ENCODE assay signal across 12 mouse cellular contexts in the genomic region with DNA sequence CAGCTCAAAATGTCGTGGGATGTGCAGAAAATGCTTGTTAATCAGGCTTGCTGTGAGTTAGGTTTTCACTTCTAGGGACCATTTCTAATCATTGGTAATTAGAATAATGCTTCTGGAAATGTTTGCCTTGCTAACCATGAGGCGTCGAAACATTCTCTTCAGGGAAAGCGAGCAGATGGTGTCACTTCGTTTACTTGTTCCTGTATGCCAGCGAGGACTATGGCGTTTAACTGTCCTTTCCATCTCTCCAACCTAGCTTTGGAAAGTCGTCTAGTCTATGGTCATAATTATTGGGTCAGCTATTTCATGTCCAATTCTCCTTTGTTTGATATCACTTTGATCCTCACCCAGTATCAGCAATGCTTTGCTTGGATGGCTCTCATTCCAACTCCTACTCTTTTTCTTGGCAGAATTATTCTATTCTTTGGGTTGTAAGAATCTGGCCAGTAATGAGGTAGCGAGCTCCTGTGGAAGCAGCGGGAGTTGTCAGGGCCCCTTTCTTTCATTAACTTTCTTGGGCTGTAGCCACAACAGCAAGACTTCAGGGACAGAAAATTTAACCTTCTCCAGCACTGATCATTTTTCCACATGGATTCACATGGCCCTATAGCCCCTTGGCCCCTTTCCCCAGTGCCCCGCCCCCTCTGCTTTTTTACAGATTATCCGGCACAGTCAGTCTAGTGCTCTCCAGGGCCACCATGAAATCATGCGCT.
DNase-seq lines count a peak whose midpoint lies in the region; ATAC-seq and TF ChIP-seq lines count a peak whose summit lies in the region.
"Had no signal": no experiment of that assay in that cellular context is flagged by ENCODE, and none has a peak within 500 bp of the region (broad histone marks: within the 10 kb centered on the region; RNA-seq: fewer than 3 reads in every experiment).

No protein-coding gene starts in this region.

- TF ChIP-seq POLR2A in thymus, adult 2 months (IDR thresholded peaks at IDR 0.05; ENCODE audit: control insufficient read depth, extremely low read depth, insufficient read depth, low read length, poor library complexity) = no peak

- TF ChIP-seq CTCF in forebrain, postnatal 0 days (IDR thresholded peaks at IDR 0.05; ENCODE audit: low read depth) = no peak
- no peak for TF ChIP-seq CTCF in thymus, adult 2 months (IDR thresholded peaks at IDR 0.05; ENCODE audit: borderline replicate concordance, control insufficient read depth, extremely low read depth, insufficient read depth, low read length, poor library complexity)

- no peak overlapping the region for H3K4me2 ChIP-seq in forebrain, postnatal 0 days (ENCODE audit: low read depth)
- H3K4me2 ChIP-seq in midbrain, embryonic 15.5 days = no peak overlapping the region
- H3K4me2 ChIP-seq: kidney, embryonic 15.5 days; liver, embryonic 12.5 days had no signal

- intact Hi-C loops in left cerebral cortex, postnatal 4 days (cut with DNase I) = no loop called here
- intact Hi-C loops in left cerebral cortex, postnatal 10 days (cut with DNase I) = no loop called here

- peak; percentile 42; the same call in 1 of the 2 replicates for ATAC-seq in forebrain, postnatal 0 days
- peak; percentile 42; the same call in 1 of the 2 replicates for ATAC-seq in midbrain, embryonic 15.5 days (replicated peaks)
- no peak for ATAC-seq in inflammation-experienced regulatory T-cells, adult 6 months
- ATAC-seq: liver, embryonic 12.5 days had no signal

- WGBS in embryonic facial prominence, embryonic 10.5 days = 78% methylated on average over 13 of the region's 13 CpGs
- 18% methylated on average over 13 of the region's 13 CpGs for WGBS in forebrain, postnatal 0 days
- WGBS in midbrain, embryonic 15.5 days = 51% methylated on average over 13 of the region's 13 CpGs
- WGBS in thymus, adult 2 months = 91% methylated on average over 13 of the region's 13 CpGs

- no peaks in the 10 kb centered on the region for H3K4me1 ChIP-seq in embryonic facial prominence, embryonic 10.5 days
- H3K4me1 ChIP-seq in forebrain, postnatal 0 days (ENCODE audit: insufficient read depth) = no peaks in the 10 kb centered on the region; the same call in 1 of the 2 replicates
- H3K4me1 ChIP-seq in midbrain, embryonic 15.5 days = no peaks in the 10 kb centered on the region
- no peaks in the 10 kb centered on the region for H3K4me1 ChIP-seq in thymus, adult 2 months (replicated peaks; ENCODE audit: control insufficient read depth, insufficient read depth, low read length)
- H3K4me1 ChIP-seq: kidney, embryonic 15.5 days; liver, embryonic 12.5 days had no signal

- H3K9ac ChIP-seq in forebrain, postnatal 0 days = no peak overlapping the region
- H3K9ac ChIP-seq in midbrain, embryonic 15.5 days = no peak overlapping the region
- H3K9ac ChIP-seq: kidney, embryonic 15.5 days; liver, embryonic 12.5 days had no signal

- H3K36me3 ChIP-seq in embryonic facial prominence, embryonic 10.5 days (replicated peaks) = no peaks in the 10 kb centered on the region
- no peaks in the 10 kb centered on the region for H3K36me3 ChIP-seq in forebrain, postnatal 0 days (ENCODE audit: insufficient read depth)
- no peaks in the 10 kb centered on the region for H3K36me3 ChIP-seq in midbrain, embryonic 15.5 days (replicated peaks)
- H3K36me3 ChIP-seq in thymus, adult 2 months (ENCODE audit: control insufficient read depth, insufficient read depth, low read length) = no peaks in the 10 kb centered on the region
- H3K36me3 ChIP-seq: kidney, embryonic 15.5 days; liver, embryonic 12.5 days had no signal

- no peaks in the 10 kb centered on the region for H3K27me3 ChIP-seq in embryonic facial prominence, embryonic 10.5 days (replicated peaks; ENCODE audit: low read depth, poor library complexity, severe bottlenecking)
- H3K27me3 ChIP-seq in forebrain, postnatal 0 days (ENCODE audit: insufficient read depth, low read length) = no peaks in the 10 kb centered on the region
- no peaks in the 10 kb centered on the region for H3K27me3 ChIP-seq in midbrain, embryonic 15.5 days (replicated peaks)
- H3K27me3 ChIP-seq in thymus, adult 2 months (ENCODE audit: control insufficient read depth, insufficient read depth, low read length) = no peaks in the 10 kb centered on the region
- H3K27me3 ChIP-seq: CH12.LX; kidney, embryonic 15.5 days; liver, embryonic 12.5 days had no signal

- no peak overlapping the region for H3K4me3 ChIP-seq in embryonic facial prominence, embryonic 10.5 days
- no peak overlapping the region for H3K4me3 ChIP-seq in forebrain, postnatal 0 days (ENCODE audit: low read depth, low read length)
- H3K4me3 ChIP-seq in midbrain, embryonic 15.5 days = no peak overlapping the region
- no peak overlapping the region for H3K4me3 ChIP-seq in thymus, adult 2 months (ENCODE audit: control insufficient read depth, insufficient read depth, low read length)
- H3K4me3 ChIP-seq: kidney, embryonic 15.5 days; liver, embryonic 12.5 days had no signal

- peak; percentile 92 for DNase-seq in left cerebral cortex, postnatal 4 days
- no peak for DNase-seq in left cerebral cortex, postnatal 10 days (ENCODE audit: extremely low spot score in 1 of 2, low spot score in 2 of 2)
- DNase-seq in embryonic facial prominence, embryonic 10.5 days (ENCODE audit: low spot score) = peak; percentile 11
- peak; percentile 29 for DNase-seq in forebrain, postnatal 0 days
- no peak for DNase-seq in thymus, adult 2 months
- no peak for DNase-seq in ovary, adult 18-20 months (ENCODE audit: low spot score)
- DNase-seq: gastrocnemius, postnatal 36 days had no signal

- H3K9me3 ChIP-seq in embryonic facial prominence, embryonic 10.5 days = no peaks in the 10 kb centered on the region
- no peaks in the 10 kb centered on the region for H3K9me3 ChIP-seq in forebrain, postnatal 0 days (ENCODE audit: low read length)
- no peaks in the 10 kb centered on the region for H3K9me3 ChIP-seq in midbrain, embryonic 15.5 days
- H3K9me3 ChIP-seq: kidney, embryonic 15.5 days; liver, embryonic 12.5 days had no signal

- H3K27ac ChIP-seq in embryonic facial prominence, embryonic 10.5 days (replicated peaks) = no peak overlapping the region
- no peak overlapping the region for H3K27ac ChIP-seq in forebrain, postnatal 0 days (ENCODE audit: low read depth, low read length)
- no peak overlapping the region for H3K27ac ChIP-seq in midbrain, embryonic 15.5 days
- no peak overlapping the region for H3K27ac ChIP-seq in thymus, adult 2 months (ENCODE audit: control insufficient read depth, insufficient read depth, low read length)
- H3K27ac ChIP-seq: kidney, embryonic 15.5 days; liver, embryonic 12.5 days had no signal

Comparison
In these comparisons a context has a peak if more than half of its experiments do, and no peak if none do; other contexts are left out.
1. DNase-seq: peak in left cerebral cortex, postnatal 4 days (single experiment), embryonic facial prominence, embryonic 10.5 days (single experiment) and forebrain, postnatal 0 days (single experiment); none in left cerebral cortex, postnatal 10 days (0 of 2), thymus, adult 2 months (single experiment) and ovary, adult 18-20 months (single experiment).